Mouse (Mus musculus) intestine, postnatal 0 days (tissue): ENCODE data around the gene Tax1bp3. TPM values are rescaled to one million over a fixed set of nuclear protein-coding genes. Genes with fewer than 3 reads are reported as not detected.

Experiments used
- ATAC-seq: fragments of 200-750 bp; cut with Nextera tagmentation; 2 replicates; pipeline ENCODE4 v1.8.0; 2017; ENCODE audit warnings: mild to moderate bottlenecking, moderate TSS enrichment, moderate library complexity
- H3K27ac ChIP-seq: fragments of 300-500 bp; sonication (generic); 2 replicates; pipeline ENCODE4 v1.5.1; 2014; ENCODE audit warnings: mild to moderate bottlenecking, low read depth, low read length, moderate library complexity
- H3K27me3 ChIP-seq: fragments of 300-500 bp; sonication (generic); replicated peaks from 2 replicates; pipeline ENCODE4 v1.6.1; 2014; ENCODE audit warnings: low read length, mixed read lengths; ENCODE audit not compliant: control insufficient read depth, insufficient read depth
- H3K36me3 ChIP-seq: fragments of 300-500 bp; sonication (generic); 2 replicates; pipeline ENCODE4 v1.6.1; 2014; ENCODE audit warnings: mild to moderate bottlenecking, moderate library complexity; ENCODE audit not compliant: control insufficient read depth, insufficient read depth
- H3K4me1 ChIP-seq: fragments of 300-500 bp; sonication (generic); replicated peaks from 2 replicates; pipeline ENCODE4 v1.6.1; 2014; ENCODE audit warnings: antibody characterized with exemption, low read length, mixed read lengths; ENCODE audit not compliant: control insufficient read depth, insufficient read depth
- H3K4me2 ChIP-seq: fragments of 300-500 bp; sonication (generic); replicated peaks from 2 replicates; pipeline ENCODE4 v1.6.1; 2014; ENCODE audit warnings: low read depth, mild to moderate bottlenecking, moderate library complexity
- H3K4me3 ChIP-seq: fragments of 300-500 bp; sonication (generic); 2 replicates; pipeline ENCODE4 v1.5.1; 2014; ENCODE audit warnings: low read depth, low read length
- H3K9ac ChIP-seq: fragments of 300-500 bp; sonication (generic); 2 replicates; pipeline ENCODE4 v1.6.1; 2014; ENCODE audit warnings: mild to moderate bottlenecking, low read depth, low read length
- H3K9me3 ChIP-seq: fragments of 300-500 bp; sonication (generic); 2 replicates; pipeline ENCODE4 v1.6.1; 2016; ENCODE audit warnings: mixed run types; ENCODE audit not compliant: control insufficient read depth
- CTCF ChIP-seq: sonication (generic); IDR thresholded peaks from 2 replicates; pipeline ENCODE4 v1.5.1; 2016; ENCODE audit warnings: low read depth, mild to moderate bottlenecking, control low read depth, antibody characterized with exemption, moderate library complexity
- WGBS: fragments of 180-500 bp; shearing (Covaris S2); extraction: QIAGEN DNeasy Blood & Tissue Kit; methylation state at CpG from one replicate; pipeline ENCODE4 v1.1.7; 2014; 5-methylcytosine and 5-hydroxymethylcytosine counted together
- polyA plus RNA-seq: library from polyadenylated mRNA; unstranded; fragments of >200 nt; fragmentation: Nextera tagmentation; extraction: Ambion mirVana; gene quantifications from 2 replicates; pipeline ENCODE4 v1.2.1, GENCODE M21; 2015

The Tax1bp3 gene
- polyA plus RNA-seq, 1 experiment from 2014 or later = 217 TPM

DNA sequence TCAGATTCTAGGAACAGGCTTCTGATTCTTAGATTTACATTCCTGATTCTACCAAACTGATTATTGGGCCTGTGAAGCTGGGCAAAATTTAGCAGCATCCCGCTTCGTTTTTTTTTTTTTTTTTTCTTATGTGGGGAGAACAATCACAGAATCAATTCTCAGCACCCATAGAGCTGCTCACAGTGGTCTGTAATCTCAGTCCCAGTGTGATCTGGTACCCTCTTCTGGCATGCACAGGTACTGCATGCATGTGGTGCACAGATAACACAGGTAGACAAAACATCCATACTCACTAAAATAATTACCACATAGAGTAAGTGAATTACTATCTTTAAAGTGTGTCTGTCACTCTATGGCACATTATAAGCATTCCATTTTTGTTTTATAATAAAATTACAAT lies 30.7 kb downstream of the Tax1bp3 start:
- H3K9ac ChIP-seq = no peak overlapping the region
- H3K27me3 ChIP-seq = no peaks in the 10 kb centered on the region
- H3K27ac ChIP-seq = no peak overlapping the region
- TF ChIP-seq CTCF = peak; percentile 60
- WGBS = 87% methylated on average over 2 of the region's 2 CpGs
- peaks cover 2% of the 10 kb centered on the region; the same call in 1 of the 2 replicates for H3K36me3 ChIP-seq
- no peak for ATAC-seq
- H3K4me1 ChIP-seq = no peaks in the 10 kb centered on the region
- no peak overlapping the region for H3K4me2 ChIP-seq
- H3K4me3 ChIP-seq = no peak overlapping the region
- no peaks in the 10 kb centered on the region for H3K9me3 ChIP-seq

DNA sequence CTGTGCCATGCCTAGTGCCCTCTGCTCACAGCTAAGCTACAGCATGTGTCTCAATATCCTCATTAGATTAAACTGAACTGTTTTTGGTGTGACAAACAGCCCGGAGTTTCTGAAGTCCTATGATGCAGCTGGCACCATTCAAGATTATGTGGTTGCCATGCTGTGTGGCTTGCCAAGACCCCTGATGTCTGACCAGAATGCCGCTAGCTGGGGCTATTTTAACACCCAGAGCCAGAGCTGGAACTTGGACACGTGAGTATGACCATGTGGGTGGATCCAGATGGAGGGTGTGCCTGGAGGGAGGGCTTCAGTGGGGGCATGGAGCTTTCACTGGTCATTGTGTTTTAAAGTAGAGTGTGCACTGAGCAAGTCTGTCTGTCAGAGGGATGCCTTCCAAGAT lies 37.1 kb downstream of the Tax1bp3 start:
- TF ChIP-seq CTCF = no peak
- no peaks in the 10 kb centered on the region for H3K9me3 ChIP-seq

DNA sequence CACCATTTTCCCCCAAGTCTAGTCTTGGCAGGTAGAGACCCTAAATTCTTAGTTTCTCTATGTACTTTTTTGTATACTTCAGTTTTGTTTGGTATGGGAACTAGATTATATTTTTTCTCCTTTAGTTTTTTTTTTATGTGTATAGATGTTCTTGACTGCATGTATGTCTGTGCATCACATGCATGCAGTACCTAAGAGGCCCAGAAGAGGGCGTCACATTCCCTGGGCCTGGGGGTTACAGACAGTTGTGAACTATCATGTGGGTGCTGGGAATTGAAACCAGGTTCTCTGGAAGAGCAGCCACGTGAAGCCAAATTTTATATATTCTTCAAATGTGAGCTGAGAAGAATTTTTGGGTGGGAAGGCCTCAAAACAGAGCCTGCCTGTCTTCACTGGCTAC lies 42.8 kb downstream of the Tax1bp3 start:
- H3K4me2 ChIP-seq = no peak overlapping the region
- no peak overlapping the region for H3K4me3 ChIP-seq
- ATAC-seq = no peak
- no peaks in the 10 kb centered on the region for H3K27me3 ChIP-seq
- no peak overlapping the region for H3K27ac ChIP-seq
- no peaks in the 10 kb centered on the region for H3K4me1 ChIP-seq
- H3K9me3 ChIP-seq = no peaks in the 10 kb centered on the region
- no peak overlapping the region for H3K9ac ChIP-seq
- 56% methylated on average over 2 of the region's 2 CpGs for WGBS
- peaks cover 20% of the 10 kb centered on the region; the same call in 1 of the 2 replicates for H3K36me3 ChIP-seq
- peak; percentile 40 for TF ChIP-seq CTCF

More for the DNA sequence above, 37.1 kb downstream of the Tax1bp3 start:
- Histone ChIP-seq H3K4me1 (no peaks in the 10 kb centered on the region), H3K9ac (no peak overlapping the region), H3K27me3 (no peaks in the 10 kb centered on the region), H3K27ac (no peak overlapping the region), H3K4me3 (no peak overlapping the region), H3K4me2 (no peak overlapping the region), H3K36me3 (0 out of 2 replicates have a peak, but pooled peaks cover 29% of the 10 kb centered on the region)
- 69% methylated on average over 3 of the region's 3 CpGs for WGBS
- ATAC-seq = no peak

DNA sequence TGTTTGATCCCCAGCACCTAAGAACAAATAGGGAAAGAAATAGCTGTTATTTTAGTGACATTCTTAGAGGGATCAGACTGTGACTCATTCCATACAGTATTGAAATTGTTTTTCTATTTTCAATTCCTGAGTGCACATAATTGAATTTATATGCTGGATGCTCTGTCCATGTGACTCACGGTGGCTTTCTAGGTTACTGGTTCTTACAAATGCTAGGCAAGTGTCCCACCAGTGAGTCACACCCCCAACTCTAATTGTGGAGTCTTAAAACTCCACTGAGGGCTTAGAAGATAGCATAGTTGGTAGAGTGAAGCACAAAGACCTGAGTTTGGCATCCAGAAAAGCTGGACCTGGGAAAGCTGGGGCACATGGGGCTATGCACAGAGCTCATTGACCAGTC lies 43.8 kb downstream of the Tax1bp3 start:
- no peak overlapping the region for H3K4me2 ChIP-seq
- no peak for TF ChIP-seq CTCF
- no peaks in the 10 kb centered on the region for H3K27me3 ChIP-seq
- H3K36me3 ChIP-seq = peaks cover 12% of the 10 kb centered on the region; the same call in 1 of the 2 replicates
- no peaks in the 10 kb centered on the region for H3K9me3 ChIP-seq
- H3K4me1 ChIP-seq = no peaks in the 10 kb centered on the region
- WGBS = 75% methylated on average over 1 of the region's 1 CpGs
- no peak overlapping the region for H3K9ac ChIP-seq
- ATAC-seq = no peak
- H3K27ac ChIP-seq = no peak overlapping the region
- no peak overlapping the region for H3K4me3 ChIP-seq

DNA sequence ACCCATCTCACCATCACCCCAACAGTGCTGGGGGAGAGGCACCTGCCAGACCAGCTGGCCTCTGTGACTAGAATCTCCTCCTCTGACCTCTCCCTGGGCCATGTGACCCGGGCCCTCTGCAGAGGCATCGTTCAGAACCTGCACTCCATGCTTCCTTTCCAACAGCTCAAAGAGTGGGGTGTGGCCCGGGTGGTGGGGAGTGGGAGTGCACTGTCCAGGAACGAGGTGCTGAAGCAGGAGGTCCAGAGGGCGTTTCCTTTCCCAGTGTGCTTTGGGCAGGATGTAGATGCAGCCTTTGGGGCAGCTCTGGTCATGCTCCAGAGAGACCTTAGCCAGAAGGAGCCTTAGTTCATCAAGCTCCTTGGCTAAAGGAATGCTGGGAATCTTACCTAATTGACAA lies 46.0 kb downstream of the Tax1bp3 start:
- TF ChIP-seq CTCF = no peak
- no peaks in the 10 kb centered on the region for H3K4me1 ChIP-seq
- no peak overlapping the region for H3K4me3 ChIP-seq
- no peaks in the 10 kb centered on the region; the same call in 1 of the 2 replicates for H3K36me3 ChIP-seq
- no peaks in the 10 kb centered on the region for H3K9me3 ChIP-seq
- H3K27me3 ChIP-seq = no peaks in the 10 kb centered on the region
- WGBS = 26% methylated on average over 5 of the region's 5 CpGs
- no peak overlapping the region for H3K9ac ChIP-seq
- H3K4me2 ChIP-seq = no peak overlapping the region
- H3K27ac ChIP-seq = no peak overlapping the region
- ATAC-seq = no peak

DNA sequence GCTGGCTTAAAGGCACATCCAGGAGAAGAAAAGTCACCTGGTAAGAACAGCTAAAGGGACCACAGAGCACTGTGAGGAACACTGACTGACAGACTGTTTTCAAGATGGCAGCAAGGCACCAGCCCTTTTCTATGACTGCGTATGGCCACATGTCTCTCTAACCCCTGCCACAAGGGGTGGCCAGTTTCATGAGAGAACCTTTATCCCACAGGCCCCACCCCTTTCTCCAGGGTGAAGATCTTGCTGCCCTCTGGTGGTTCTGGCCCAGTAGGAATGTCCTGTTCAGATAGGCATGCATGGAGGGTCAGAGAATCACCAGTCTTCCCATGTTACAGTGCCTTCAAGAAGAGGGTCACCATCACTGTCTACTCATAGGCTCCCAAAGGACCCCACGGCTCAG lies 47.1 kb downstream of the Tax1bp3 start:
- H3K4me2 ChIP-seq = no peak overlapping the region
- WGBS = 62% methylated on average over 2 of the region's 2 CpGs
- no peak overlapping the region for H3K4me3 ChIP-seq
- no peak overlapping the region for H3K9ac ChIP-seq
- H3K4me1 ChIP-seq = no peaks in the 10 kb centered on the region
- no peaks in the 10 kb centered on the region for H3K9me3 ChIP-seq
- no peaks in the 10 kb centered on the region for H3K27me3 ChIP-seq
- peak; percentile 55 for ATAC-seq
- peak; percentile 84 for TF ChIP-seq CTCF
- no peaks in the 10 kb centered on the region; the same call in 1 of the 2 replicates for H3K36me3 ChIP-seq
- H3K27ac ChIP-seq = no peak overlapping the region

DNA sequence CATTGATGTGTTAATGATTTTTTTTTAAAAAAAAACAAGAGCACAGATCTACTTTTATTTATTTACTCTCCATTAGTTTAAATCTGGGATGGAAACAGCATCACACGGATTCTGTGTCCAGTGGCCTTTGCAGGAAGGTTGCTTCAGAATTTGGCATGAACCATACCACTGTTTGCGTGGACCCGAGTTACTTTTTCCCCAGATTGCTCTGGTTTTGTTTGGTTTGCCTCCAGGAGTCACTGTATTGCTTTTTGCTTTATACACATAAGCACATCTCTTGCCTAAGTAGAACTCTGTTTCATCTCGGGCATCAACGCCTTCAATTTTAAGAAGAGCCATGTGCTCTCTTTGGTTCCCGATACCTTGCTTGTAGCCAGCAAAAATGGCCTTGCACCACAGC lies 49.0 kb downstream of the Tax1bp3 start:
- H3K36me3 ChIP-seq = no peaks in the 10 kb centered on the region; the same call in 1 of the 2 replicates
- ATAC-seq = no peak
- H3K9ac ChIP-seq = no peak overlapping the region
- H3K27me3 ChIP-seq = no peaks in the 10 kb centered on the region
- no peaks in the 10 kb centered on the region for H3K4me1 ChIP-seq
- WGBS = 86% methylated on average over 6 of the region's 6 CpGs
- H3K4me3 ChIP-seq = no peak overlapping the region
- H3K9me3 ChIP-seq = no peaks in the 10 kb centered on the region
- no peak overlapping the region for H3K4me2 ChIP-seq
- no peak overlapping the region for H3K27ac ChIP-seq
- TF ChIP-seq CTCF = no peak
